ENCODE assay signal across 16 mouse cellular contexts in the genomic region with DNA sequence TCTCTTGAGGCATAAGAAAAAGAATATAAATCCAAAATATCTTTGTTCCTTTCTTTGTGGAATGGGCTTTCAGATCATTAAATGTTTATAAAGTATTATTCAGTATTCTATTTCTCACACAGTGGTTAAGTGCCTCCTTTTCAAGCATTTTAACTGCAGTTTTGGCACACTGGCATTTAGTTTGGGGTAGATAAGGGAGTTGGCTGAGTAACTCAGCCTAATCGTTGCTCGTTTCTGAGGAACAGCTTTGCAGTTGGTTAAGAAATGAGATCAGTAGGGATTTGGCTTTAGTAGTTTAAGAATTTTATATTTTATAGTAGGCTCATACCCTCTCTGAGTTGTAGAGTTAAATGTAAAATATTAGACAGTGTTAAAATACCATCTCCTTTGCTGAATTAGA.
"Had no signal": no experiment of that assay in that cellular context is flagged by ENCODE, and none has a peak within 500 bp of the region (broad histone marks: within the 10 kb centered on the region; RNA-seq: fewer than 3 reads in every experiment).

No protein-coding gene starts in this region.

- H3K27me3 ChIP-seq: liver, embryonic 13.5 days; liver, embryonic 15.5 days; lung, embryonic 15.5 days; midbrain, embryonic 13.5 days; midbrain, embryonic 15.5 days; neural tube, embryonic 12.5 days; stomach, embryonic 15.5 days had no signal

- H3K9me3 ChIP-seq: liver, embryonic 13.5 days; liver, embryonic 15.5 days; lung, embryonic 15.5 days; midbrain, embryonic 13.5 days; midbrain, embryonic 15.5 days; neural tube, embryonic 12.5 days; stomach, embryonic 15.5 days had no signal

- H3K4me3 ChIP-seq: liver, embryonic 13.5 days; liver, embryonic 15.5 days; lung, embryonic 15.5 days; midbrain, embryonic 13.5 days; midbrain, embryonic 15.5 days; neural tube, embryonic 12.5 days; stomach, embryonic 15.5 days had no signal

- H3K27ac ChIP-seq: liver, embryonic 13.5 days; liver, embryonic 15.5 days; lung, embryonic 15.5 days; macrophage; midbrain, embryonic 13.5 days; midbrain, embryonic 15.5 days; neural tube, embryonic 12.5 days; stomach, embryonic 15.5 days; stomach, postnatal 0 days had no signal

- H3K36me3 ChIP-seq: liver, embryonic 13.5 days; liver, embryonic 15.5 days; lung, embryonic 15.5 days; midbrain, embryonic 15.5 days; neural tube, embryonic 12.5 days; stomach, embryonic 15.5 days had no signal

- ATAC-seq: liver, postnatal 0 days; midbrain, embryonic 13.5 days; midbrain, embryonic 15.5 days had no signal

- DNase-seq: liver, embryonic 13.5 days; liver, postnatal 0 days; lung, adult 2 months; lung, postnatal 10 days; lung, postnatal 36 days; right cerebral cortex, postnatal 14 days; thymus, postnatal 14 days; thymus, postnatal 36 days had no signal

- H3K4me1 ChIP-seq: liver, embryonic 15.5 days; midbrain, embryonic 13.5 days; midbrain, embryonic 15.5 days; neural tube, embryonic 12.5 days; stomach, embryonic 15.5 days had no signal

- H3K9ac ChIP-seq: liver, embryonic 13.5 days; liver, embryonic 15.5 days; liver, postnatal 0 days; lung, embryonic 15.5 days; midbrain, embryonic 13.5 days; midbrain, embryonic 15.5 days; neural tube, embryonic 12.5 days; stomach, embryonic 15.5 days had no signal
